Mouse (Mus musculus) thymus, adult 2 months (tissue): ENCODE results near the gene Sqstm1. TPM values are rescaled to one million over a fixed set of nuclear protein-coding genes. Genes with fewer than 3 reads are reported as not detected.

Source experiments
- DNase-seq: peaks from one replicate; pipeline ENCODE4 v3.0.0; 2021
- H3K27ac ChIP-seq: fragments of 200-500 bp; 2 replicates; pipeline ENCODE4 v1.5.1; 2012; ENCODE audit warnings: low read length, control low read depth; ENCODE audit not compliant: control insufficient read depth, insufficient read depth
- H3K27me3 ChIP-seq: fragments of 200-500 bp; 2 replicates; pipeline ENCODE4 v1.6.1; 2012; ENCODE audit warnings: mild to moderate bottlenecking, low read length, moderate library complexity, mixed read lengths; ENCODE audit not compliant: control insufficient read depth, insufficient read depth
- H3K36me3 ChIP-seq: fragments of 200-500 bp; 2 replicates; pipeline ENCODE4 v1.6.1; 2012; ENCODE audit warnings: mild to moderate bottlenecking, low read length, moderate library complexity; ENCODE audit not compliant: control insufficient read depth, insufficient read depth
- H3K4me1 ChIP-seq: fragments of 200-500 bp; replicated peaks from 2 replicates; pipeline ENCODE4 v1.6.1; 2012; ENCODE audit warnings: low read length; ENCODE audit not compliant: control insufficient read depth, insufficient read depth
- H3K4me3 ChIP-seq: fragments of 200-500 bp; 2 replicates; pipeline ENCODE4 v1.5.1; 2012; ENCODE audit warnings: mild to moderate bottlenecking, low read length, control low read depth, moderate library complexity; ENCODE audit not compliant: control insufficient read depth, insufficient read depth
- CTCF ChIP-seq: fragments of 200-500 bp; IDR thresholded peaks from 2 replicates; pipeline ENCODE4 v1.5.1; 2012; ENCODE audit warnings: mild to moderate bottlenecking, control low read depth, low read length, moderate library complexity, borderline replicate concordance; ENCODE audit not compliant: control insufficient read depth, poor library complexity, insufficient read depth; ENCODE audit errors: extremely low read depth
- POLR2A ChIP-seq: fragments of 200-500 bp; IDR thresholded peaks from 2 replicates; pipeline ENCODE4 v1.6.1; 2012; ENCODE audit warnings: mild to moderate bottlenecking, low read length, control low read depth, moderate library complexity; ENCODE audit not compliant: control insufficient read depth, poor library complexity, insufficient read depth; ENCODE audit errors: extremely low read depth
- WGBS: fragments of 180-500 bp; shearing (Covaris S2); methylation state at CpG from one replicate; pipeline ENCODE4 v1.1.7; 2018; 5-methylcytosine and 5-hydroxymethylcytosine counted together
- polyA plus RNA-seq: library from polyadenylated mRNA; depleted of rRNA; stranded (reverse); fragments of >200 nt; gene quantifications from 2 replicates; pipeline ENCODE4 v1.2.3, GENCODE M21; 2012

Gene Sqstm1
- polyA plus RNA-seq, 1 experiment: 173 TPM

DNA sequence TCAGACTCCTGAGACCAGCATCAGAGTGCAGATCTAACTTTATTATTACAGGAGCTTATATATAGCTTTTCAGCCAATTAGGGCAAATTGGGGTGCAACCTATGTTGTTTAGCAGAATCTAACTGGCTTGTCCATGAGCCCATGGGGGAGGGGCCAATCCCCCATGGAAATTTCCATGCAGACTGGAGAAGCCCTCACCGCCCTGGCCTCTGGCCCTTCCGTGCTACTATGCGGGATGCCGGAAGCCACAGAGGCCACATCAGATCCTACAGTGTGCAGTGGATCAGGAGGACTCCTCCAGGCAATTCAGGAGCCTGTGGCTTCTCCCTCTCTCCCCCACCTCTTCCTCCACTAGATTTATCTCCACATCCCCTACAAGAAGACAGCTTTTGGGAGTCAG, 7.2 kb upstream of the Sqstm1 start:
- Histone ChIP-seq H3K36me3 (no peaks in the 10 kb centered on the region), H3K27ac (no peak overlapping the region), H3K4me3 (no peak overlapping the region), H3K4me1 (no peaks in the 10 kb centered on the region), H3K27me3 (no peaks in the 10 kb centered on the region)
- WGBS: 96% methylated on average over 4 of the region's 4 CpGs
- TF ChIP-seq CTCF: no peak
- TF ChIP-seq POLR2A: no peak
- DNase-seq: no peak

DNA sequence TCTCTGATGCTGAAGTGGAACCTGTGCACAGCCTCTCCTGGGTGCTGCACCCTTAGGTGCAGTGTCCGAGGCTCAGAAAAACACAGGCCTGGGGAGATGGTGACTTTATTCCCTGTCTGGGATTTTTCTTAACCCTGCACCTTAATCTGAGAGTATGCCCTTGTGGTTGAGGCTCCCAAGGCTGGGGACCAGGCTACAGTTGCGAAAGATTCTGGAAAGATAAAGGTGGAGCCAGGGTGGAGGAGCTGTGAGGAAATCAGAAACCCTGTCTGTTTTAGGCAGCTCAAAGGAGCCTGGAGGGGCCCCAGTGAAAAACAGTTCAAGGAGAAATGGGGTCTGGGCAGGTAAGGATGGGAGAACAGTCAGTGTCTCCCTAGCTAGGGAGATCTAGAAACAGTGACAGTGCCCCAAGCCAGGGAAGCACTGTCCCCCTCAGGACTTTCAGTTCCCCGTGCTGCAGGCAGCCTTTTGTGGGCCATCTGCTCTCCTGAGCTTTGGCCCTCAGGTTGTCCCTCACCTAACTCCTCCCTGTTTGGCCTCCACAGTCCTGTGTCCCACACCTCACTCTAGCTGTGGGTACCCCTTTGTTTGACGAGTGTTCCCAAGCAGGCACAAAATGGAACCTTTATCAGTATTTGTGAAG, 6.2 kb upstream of the Sqstm1 start:
- Histone ChIP-seq H3K27ac (no peak overlapping the region), H3K4me3 (no peak overlapping the region), H3K4me1 (no peaks in the 10 kb centered on the region), H3K27me3 (no peaks in the 10 kb centered on the region), H3K36me3 (no peaks in the 10 kb centered on the region)
- TF ChIP-seq POLR2A (no peak), CTCF (no peak)
- 93% methylated on average over 4 of the region's 4 CpGs for WGBS
- no peak for DNase-seq

DNA sequence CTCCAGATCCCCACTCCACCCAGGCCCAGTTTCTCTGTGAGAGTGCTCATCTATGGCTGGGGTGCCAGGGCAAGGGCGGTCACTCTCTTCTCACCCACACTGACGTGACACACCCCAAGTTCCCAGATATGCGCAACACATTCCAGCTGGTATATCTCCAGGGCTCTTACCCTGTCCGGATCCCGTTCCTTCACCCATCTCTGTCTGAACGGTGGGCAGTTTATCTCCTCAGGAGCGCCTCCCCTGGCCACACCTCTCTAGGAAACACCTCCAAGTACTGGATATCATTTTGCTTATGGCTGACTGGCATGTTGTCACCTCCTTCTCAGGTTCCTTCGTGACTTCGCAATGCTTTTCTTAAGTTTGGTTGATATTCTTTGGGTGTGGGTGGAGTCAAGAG, 5.0 kb upstream of the Sqstm1 start:
- Histone ChIP-seq H3K27me3 (no peaks in the 10 kb centered on the region), H3K27ac (no peak overlapping the region), H3K4me1 (peaks cover 7% of the 10 kb centered on the region), H3K36me3 (no peaks in the 10 kb centered on the region), H3K4me3 (no peak overlapping the region)
- TF ChIP-seq CTCF: no peak
- no peak for TF ChIP-seq POLR2A
- 95% methylated on average over 9 of the region's 9 CpGs for WGBS
- no peak for DNase-seq

DNA sequence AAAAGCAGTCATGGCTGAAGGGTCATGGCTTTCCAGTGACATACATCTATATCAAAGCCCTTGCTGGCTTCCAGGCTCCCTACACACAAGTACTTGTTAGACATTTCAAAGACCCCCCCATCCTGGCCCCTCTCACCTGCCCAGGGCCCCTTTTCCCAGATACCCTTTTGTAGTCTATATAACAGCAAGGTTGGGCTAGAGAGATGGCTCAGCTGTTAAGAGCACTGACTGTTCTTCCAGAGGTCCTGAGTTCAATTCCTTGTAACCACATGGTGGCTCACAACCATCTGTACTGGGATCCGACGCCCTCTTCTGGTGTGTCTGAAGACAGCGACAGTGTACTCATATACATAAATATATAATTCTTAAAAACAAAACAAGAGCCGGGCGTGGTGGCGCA, 4.0 kb upstream of the Sqstm1 start:
- WGBS: 95% methylated on average over 6 of the region's 6 CpGs
- Histone ChIP-seq H3K4me1 (peaks cover 7% of the 10 kb centered on the region), H3K27me3 (no peaks in the 10 kb centered on the region), H3K27ac (no peak overlapping the region), H3K36me3 (no peaks in the 10 kb centered on the region), H3K4me3 (no peak overlapping the region)
- TF ChIP-seq POLR2A: no peak
- no peak for TF ChIP-seq CTCF
- DNase-seq: no peak

DNA sequence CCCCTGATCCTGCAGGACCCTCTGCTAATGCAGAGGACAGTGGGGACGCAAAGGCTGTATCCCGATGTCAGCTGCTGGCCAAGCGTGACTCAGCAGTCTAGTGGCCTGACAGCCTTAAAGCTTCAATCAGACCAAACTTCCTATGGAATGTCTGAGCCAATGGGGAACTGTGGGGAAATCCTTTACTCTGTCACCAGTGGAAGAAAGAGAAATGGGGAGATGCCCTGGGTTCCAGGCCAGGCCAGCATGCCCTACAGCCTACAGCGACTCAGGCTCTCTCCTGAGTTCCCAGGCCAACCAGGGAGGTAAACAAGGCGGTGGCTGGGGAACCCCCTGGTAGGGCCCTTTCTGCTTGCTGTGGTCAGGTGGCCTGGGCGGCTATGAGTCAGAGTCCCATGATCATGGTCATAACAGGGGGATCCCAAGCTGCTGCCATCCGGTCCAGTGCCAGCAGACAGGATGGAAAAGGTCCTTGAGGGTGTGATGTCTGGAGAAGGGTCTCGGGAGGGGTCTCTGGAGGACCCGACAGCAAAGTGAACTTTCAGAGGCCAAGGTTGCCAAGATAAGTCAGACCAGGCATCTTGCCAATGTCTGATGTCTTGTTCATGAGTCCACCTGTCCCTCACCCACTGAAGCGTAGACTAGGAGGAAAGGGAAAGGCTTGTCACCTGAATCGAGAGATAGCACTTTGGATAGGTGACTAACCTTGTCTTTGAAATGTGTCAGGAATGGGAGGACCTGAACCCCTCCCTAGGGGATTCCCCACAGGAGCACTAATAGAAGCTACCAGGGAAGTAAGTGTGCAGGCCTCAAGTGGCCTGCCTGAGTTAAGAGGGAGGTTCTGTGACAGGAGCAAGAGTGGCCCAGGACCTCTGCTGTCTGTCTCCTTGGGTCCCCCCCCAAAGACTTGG, 2.5 kb upstream of the Sqstm1 start:
- Histone ChIP-seq H3K4me3 (no peak overlapping the region), H3K27me3 (no peaks in the 10 kb centered on the region), H3K27ac (no peak overlapping the region), H3K36me3 (no peaks in the 10 kb centered on the region), H3K4me1 (peaks cover 7% of the 10 kb centered on the region)
- DNase-seq: no peak
- TF ChIP-seq CTCF (no peak), POLR2A (no peak)
- 86% methylated on average over 11 of the region's 11 CpGs for WGBS

DNA sequence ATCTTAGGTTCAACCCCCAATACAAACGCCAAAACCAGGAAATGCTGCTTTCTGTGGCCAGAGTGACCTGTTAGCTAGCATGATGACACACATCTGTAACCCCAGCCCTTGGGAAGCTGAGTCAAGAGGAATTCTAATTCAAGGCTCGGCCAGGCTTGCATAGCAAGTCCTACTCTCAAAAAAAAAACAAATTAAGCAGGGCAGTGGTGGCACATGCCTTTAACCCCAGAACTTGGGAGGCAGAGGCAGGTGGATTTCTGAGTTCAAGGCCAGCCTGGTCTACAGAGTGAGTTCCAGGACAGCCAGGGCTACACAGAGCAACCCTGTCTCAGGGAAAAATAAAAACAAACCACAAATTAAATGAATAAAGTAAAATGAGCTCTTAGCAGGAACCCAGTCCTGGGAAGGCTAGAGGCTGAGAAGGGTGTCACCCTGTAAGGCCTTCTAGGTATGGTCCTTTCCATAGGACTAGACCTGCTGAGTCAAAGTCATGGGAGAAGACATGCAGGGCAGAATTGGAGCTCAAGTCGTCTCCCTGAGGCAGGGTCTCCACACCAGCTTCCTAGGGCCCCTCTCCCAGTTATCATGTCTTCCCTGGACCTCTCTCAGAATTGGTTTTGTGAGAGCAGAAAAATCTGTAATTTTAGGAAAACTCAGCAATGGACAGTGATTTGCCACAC, 1.6 kb upstream of the Sqstm1 start:
- 0 out of 2 replicates have a peak, but pooled peaks cover 3% of the 10 kb centered on the region for H3K36me3 ChIP-seq
- peaks cover 7% of the 10 kb centered on the region for H3K4me1 ChIP-seq
- 84% methylated on average over 3 of the region's 3 CpGs for WGBS
- H3K27me3 ChIP-seq: no peaks in the 10 kb centered on the region
- TF ChIP-seq POLR2A (no peak), CTCF (no peak)
- H3K4me3 ChIP-seq: no peak overlapping the region
- DNase-seq: no peak
- no peak overlapping the region for H3K27ac ChIP-seq
